Mouse (Mus musculus) adrenal gland, adult 18-20 months (tissue): Measurements from ENCODE around the gene Pla2g15. TPM values are rescaled to one million over a fixed set of nuclear protein-coding genes. Genes with fewer than 3 reads are reported as not detected.

ENCODE experiments used
- DNase-seq, 2 experiments: peaks; one replicate each; pipeline ENCODE4 v3.0.0; 2021 to 2022; ENCODE audit warnings: low spot score in 2 of 2
- total RNA-seq, 2 experiments: library from RNA; stranded (reverse); gene quantifications; 1 replicate in 1 of 2; 2 replicates in 1 of 2; pipeline ENCODE4 v1.2.3; 2021

Pla2g15 gene
- total RNA-seq, 2 experiments from 2014 or later = 19.8 to 28.8 TPM

GRCm38 (mm10) chr8:106134751-106135571, 15.2 kb upstream of the Pla2g15 start:
- DNase-seq = no peak

- DNase-seq = no peak
These were observed 14.5 kb upstream of the Pla2g15 start for GRCm38 (mm10) chr8:106135672-106136071.

GRCm38 (mm10) chr8:106136156-106137130, 13.8 kb upstream of the Pla2g15 start, which contains the start of gene Esrp2:
Gene Esrp2, minus strand, starts transcription at chr8:106136974.
- DNase-seq = no peak

- no peak for DNase-seq
These were observed 12.8 kb upstream of the Pla2g15 start for GRCm38 (mm10) chr8:106137218-106137905.

GRCm38 (mm10) chr8:106137906-106138477, 12.2 kb upstream of the Pla2g15 start:
- peak; percentile 70 to 75 for DNase-seq

- peak in 1 of 2 experiments; percentile 23 for DNase-seq
These were observed 11.6 kb upstream of the Pla2g15 start for GRCm38 (mm10) chr8:106138616-106139015.

GRCm38 (mm10) chr8:106140191-106140590, 10.0 kb upstream of the Pla2g15 start:
- DNase-seq = no peak

- peak; percentile 84 to 87 for DNase-seq
These were observed 9.4 kb upstream of the Pla2g15 start for GRCm38 (mm10) chr8:106140769-106141168.

GRCm38 (mm10) chr8:106145331-106145730, 4.9 kb upstream of the Pla2g15 start:
- DNase-seq = peak in 1 of 2 experiments; percentile 18

- no peak for DNase-seq
These were observed 4.2 kb upstream of the Pla2g15 start for GRCm38 (mm10) chr8:106146014-106146413.

GRCm38 (mm10) chr8:106147868-106148565, 2.2 kb upstream of the Pla2g15 start:
- peak; percentile 45 to 52 for DNase-seq

GRCm38 (mm10) chr8:106149025-106149424, 1.2 kb upstream of the Pla2g15 start:
- peak in 1 of 2 experiments; percentile 28 for DNase-seq

- no peak for DNase-seq
These were observed 428 bp downstream of the Pla2g15 start for GRCm38 (mm10) chr8:106150653-106151000.

GRCm38 (mm10) chr8:106151041-106151440, 842 bp downstream of the Pla2g15 start:
- no peak for DNase-seq

- no peak for DNase-seq
These were observed 2.7 kb downstream of the Pla2g15 start for GRCm38 (mm10) chr8:106152876-106153275.

- DNase-seq = no peak
These were observed 7.2 kb downstream of the Pla2g15 start for GRCm38 (mm10) chr8:106157419-106157818.

GRCm38 (mm10) chr8:106158381-106158780, 8.2 kb downstream of the Pla2g15 start:
- no peak for DNase-seq

GRCm38 (mm10) chr8:106159876-106160275, 9.7 kb downstream of the Pla2g15 start:
- no peak for DNase-seq

- DNase-seq = no peak
These were observed 13.1 kb downstream of the Pla2g15 start for GRCm38 (mm10) chr8:106163251-106163650.

- DNase-seq = peak; percentile 62 to 74
These were observed 15.3 kb downstream of the Pla2g15 start for GRCm38 (mm10) chr8:106165460-106165859.
